Mouse (Mus musculus): ENCODE results near the gene B3gat3. TPM values are rescaled to one million over a fixed set of nuclear protein-coding genes. Genes with fewer than 3 reads are reported as not detected.

B3gat3 gene
- polyA plus RNA-seq, 1 experiment from 2014 or later: 46.7 TPM

- peak overlapping the region; percentile 89 for H3K4me3 ChIP-seq
- 79% methylated on average over 7 of the region's 7 CpGs for WGBS
- peak overlapping the region; percentile 12; the same call in 1 of the 2 replicates for H3K27ac ChIP-seq (replicated peaks)
Observed at GRCm38 (mm10) chr19:8930771-8931170, 10.6 kb downstream of the B3gat3 start.

GRCm38 (mm10) chr19:8936736-8937135, 16.6 kb downstream of the B3gat3 start:
- WGBS: 88% methylated on average over 2 of the region's 2 CpGs
- Histone ChIP-seq H3K4me1 (peaks cover 14% of the 10 kb centered on the region), H3K4me3 (no peak overlapping the region), H3K9me3 (no peaks in the 10 kb centered on the region), H3K27ac (replicated peaks) (no peak overlapping the region), H3K36me3 (replicated peaks) (peaks cover 81% of the 10 kb centered on the region), H3K27me3 (replicated peaks; ENCODE audit: low read depth, poor library complexity, severe bottlenecking) (no peaks in the 10 kb centered on the region)
- DNase-seq (ENCODE audit: low spot score): no peak

More at GRCm38 (mm10) chr19:8930771-8931170, 10.6 kb downstream of the B3gat3 start:
- Histone ChIP-seq H3K9me3 (no peaks in the 10 kb centered on the region), H3K36me3 (replicated peaks) (peaks cover 66% of the 10 kb centered on the region), H3K27me3 (replicated peaks; ENCODE audit: low read depth, poor library complexity, severe bottlenecking) (no peaks in the 10 kb centered on the region), H3K4me1 (peaks cover 28% of the 10 kb centered on the region)
- no peak for DNase-seq (ENCODE audit: low spot score)

- WGBS: 79% methylated on average over 15 of the region's 15 CpGs
- H3K27me3 ChIP-seq (replicated peaks; ENCODE audit: low read depth, poor library complexity, severe bottlenecking): no peaks in the 10 kb centered on the region
- peak overlapping the region; percentile 99 for H3K27ac ChIP-seq (replicated peaks)
- peak overlapping the region; percentile 97 for H3K4me3 ChIP-seq
- no peaks in the 10 kb centered on the region for H3K9me3 ChIP-seq
- H3K4me1 ChIP-seq: peaks cover 38% of the 10 kb centered on the region
- DNase-seq (ENCODE audit: low spot score): no peak
- H3K36me3 ChIP-seq (replicated peaks): peaks cover 74% of the 10 kb centered on the region
Observed at GRCm38 (mm10) chr19:8940526-8941133, 20.5 kb downstream of the B3gat3 start.

DNA sequence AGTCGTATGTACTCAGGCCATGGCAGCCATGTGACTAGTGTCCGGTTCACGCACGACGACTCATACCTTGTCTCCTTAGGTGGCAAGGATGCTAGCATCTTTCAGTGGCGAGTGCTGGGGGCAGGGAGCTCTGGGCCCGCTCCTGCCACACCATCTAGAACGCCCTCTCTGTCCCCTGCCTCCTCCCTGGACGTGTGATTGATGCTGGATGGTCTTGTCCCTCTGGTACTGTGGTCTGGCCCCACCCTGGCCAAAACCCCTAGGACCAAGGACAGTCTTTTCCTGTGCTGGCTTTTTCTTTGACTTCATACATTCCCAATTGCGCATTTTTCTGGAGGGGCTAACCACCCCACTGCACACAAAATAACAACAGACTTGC, 21.0 kb downstream of the B3gat3 start:
- Histone ChIP-seq H3K4me1 (peaks cover 38% of the 10 kb centered on the region), H3K27ac (replicated peaks) (peak overlapping the region; percentile 99), H3K4me3 (peak overlapping the region; percentile 97), H3K9me3 (no peaks in the 10 kb centered on the region), H3K36me3 (replicated peaks) (peaks cover 74% of the 10 kb centered on the region), H3K27me3 (replicated peaks; ENCODE audit: low read depth, poor library complexity, severe bottlenecking) (no peaks in the 10 kb centered on the region)
- no peak for DNase-seq (ENCODE audit: low spot score)
- WGBS: 46% methylated on average over 10 of the region's 10 CpGs

- Histone ChIP-seq H3K27ac (replicated peaks) (peak within 1 kb of the TSS; percentile 99), H3K4me1 (peaks cover 38% of the 10 kb centered on the region), H3K36me3 (replicated peaks) (peaks cover 74% of the 10 kb centered on the region), H3K9me3 (no peaks in the 10 kb centered on the region), H3K27me3 (replicated peaks; ENCODE audit: low read depth, poor library complexity, severe bottlenecking) (no peaks in the 10 kb centered on the region), H3K4me3 (peak within 1 kb of the TSS; percentile 97)
- WGBS: under 1% methylated on average over 64 of the region's 64 CpGs
- peak; percentile 99 for DNase-seq (ENCODE audit: low spot score)
Observed at GRCm38 (mm10) chr19:8941515-8942217, 21.5 kb downstream of the B3gat3 start, which contains the start of gene Mta2. Gene Mta2 (plus strand): TSS chr19:8941875.

DNA sequence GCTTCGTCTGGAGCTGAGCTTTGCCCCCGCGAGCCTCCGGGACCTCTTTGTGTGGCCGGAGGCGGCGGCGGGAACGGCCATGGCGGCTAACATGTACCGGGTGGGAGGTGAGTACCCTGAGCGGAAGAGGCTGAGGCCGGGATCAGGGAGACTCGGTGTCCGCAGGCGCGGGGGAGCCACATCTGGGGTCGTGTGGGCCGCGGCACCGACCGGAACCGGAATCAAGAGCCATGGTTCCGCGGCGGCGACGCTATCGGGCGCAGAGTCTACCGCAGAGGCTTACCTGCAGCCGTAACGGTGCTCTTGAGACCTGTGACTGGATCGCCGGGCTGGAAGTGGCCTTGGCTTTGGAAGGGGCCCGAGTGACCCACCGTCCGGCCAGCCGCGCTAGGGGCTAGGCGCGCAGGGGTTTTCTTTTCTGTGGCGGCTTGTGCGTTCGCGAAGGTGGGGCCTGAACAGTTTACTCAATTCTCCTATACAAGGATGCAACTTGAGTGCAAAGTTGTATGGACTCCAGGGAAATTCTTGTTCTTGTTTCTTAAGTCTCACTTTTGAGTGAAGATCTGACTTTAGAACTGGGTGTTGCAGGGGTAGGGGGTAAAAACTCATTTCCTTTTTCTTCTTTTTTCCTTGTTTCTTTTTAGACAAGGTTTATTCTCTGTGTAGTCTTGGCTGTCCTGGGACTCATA, 22.2 kb downstream of the B3gat3 start:
- Histone ChIP-seq H3K4me3 (peak overlapping the region; percentile 97), H3K36me3 (replicated peaks) (peaks cover 74% of the 10 kb centered on the region), H3K4me1 (peaks cover 38% of the 10 kb centered on the region), H3K9me3 (no peaks in the 10 kb centered on the region), H3K27me3 (replicated peaks; ENCODE audit: low read depth, poor library complexity, severe bottlenecking) (no peaks in the 10 kb centered on the region), H3K27ac (replicated peaks) (peak overlapping the region; percentile 99)
- under 1% methylated on average over 46 of the region's 46 CpGs for WGBS
- DNase-seq (ENCODE audit: low spot score): peak; percentile 74

GRCm38 (mm10) chr19:8943047-8943446, 22.9 kb downstream of the B3gat3 start:
- peak overlapping the region; percentile 99 for H3K27ac ChIP-seq (replicated peaks)
- no peaks in the 10 kb centered on the region for H3K9me3 ChIP-seq
- H3K4me3 ChIP-seq: peak overlapping the region; percentile 97
- peaks cover 38% of the 10 kb centered on the region for H3K4me1 ChIP-seq
- peaks cover 74% of the 10 kb centered on the region for H3K36me3 ChIP-seq (replicated peaks)
- no peaks in the 10 kb centered on the region for H3K27me3 ChIP-seq (replicated peaks; ENCODE audit: low read depth, poor library complexity, severe bottlenecking)
- WGBS: 76% methylated on average over 2 of the region's 2 CpGs
- DNase-seq (ENCODE audit: low spot score): no peak

- peak; percentile 35 for DNase-seq (ENCODE audit: low spot score)
- peaks cover 74% of the 10 kb centered on the region for H3K36me3 ChIP-seq (replicated peaks)
- H3K9me3 ChIP-seq: no peaks in the 10 kb centered on the region
- H3K27me3 ChIP-seq (replicated peaks; ENCODE audit: low read depth, poor library complexity, severe bottlenecking): no peaks in the 10 kb centered on the region
- peak overlapping the region; percentile 21 for H3K27ac ChIP-seq (replicated peaks)
- 76% methylated on average over 5 of the region's 5 CpGs for WGBS
- H3K4me1 ChIP-seq: peaks cover 38% of the 10 kb centered on the region
- H3K4me3 ChIP-seq: peak overlapping the region; percentile 97
Observed at GRCm38 (mm10) chr19:8944062-8944461, 23.9 kb downstream of the B3gat3 start.

DNA sequence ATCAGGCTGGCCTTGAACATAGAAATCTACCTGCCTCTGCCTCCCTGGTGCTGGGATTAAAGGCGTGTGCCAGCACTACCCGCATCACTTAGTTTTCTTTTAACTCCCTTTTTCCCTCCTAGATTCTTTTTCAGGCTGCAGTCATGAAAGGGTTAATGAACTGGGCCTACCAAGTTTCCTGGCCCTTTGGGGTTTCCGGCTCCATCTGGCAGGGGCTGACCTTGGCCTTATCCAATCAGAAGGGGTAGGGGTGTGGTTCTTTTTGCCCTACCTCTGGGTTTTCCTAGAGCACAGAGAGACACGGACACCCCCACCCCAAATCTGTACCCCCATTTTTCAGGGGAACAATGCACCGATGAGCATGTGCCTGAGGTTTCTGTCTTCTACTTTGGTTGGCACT, 24.6 kb downstream of the B3gat3 start:
- Histone ChIP-seq H3K27me3 (replicated peaks; ENCODE audit: low read depth, poor library complexity, severe bottlenecking) (no peaks in the 10 kb centered on the region), H3K9me3 (no peaks in the 10 kb centered on the region), H3K27ac (replicated peaks) (peak overlapping the region; percentile 51), H3K4me1 (peaks cover 38% of the 10 kb centered on the region), H3K4me3 (peak overlapping the region; percentile 97), H3K36me3 (replicated peaks) (peaks cover 75% of the 10 kb centered on the region)
- WGBS: 48% methylated on average over 5 of the region's 5 CpGs
- DNase-seq (ENCODE audit: low spot score): peak; percentile 85

GRCm38 (mm10) chr19:8945251-8945650, 25.1 kb downstream of the B3gat3 start:
- H3K4me1 ChIP-seq: peaks cover 36% of the 10 kb centered on the region

DNA sequence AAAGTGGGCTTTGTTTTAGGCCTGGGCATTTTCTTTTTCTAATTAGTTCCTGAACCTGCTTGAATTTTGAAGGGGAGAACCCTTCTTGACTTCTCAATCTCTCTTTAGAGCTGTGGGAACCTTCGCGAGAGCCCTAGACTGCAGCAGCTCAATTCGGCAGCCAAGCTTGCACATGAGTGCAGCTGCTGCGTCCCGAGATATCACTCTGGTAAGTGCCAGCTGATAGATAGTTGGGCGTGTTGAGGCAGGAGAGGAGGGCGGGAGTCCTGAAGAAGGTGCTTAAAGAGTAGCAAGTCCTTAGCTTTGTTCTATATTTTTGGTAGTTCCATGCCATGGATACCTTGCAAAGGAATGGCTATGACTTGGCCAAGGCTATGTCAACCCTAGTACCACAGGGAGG, 26.8 kb downstream of the B3gat3 start:
- H3K36me3 ChIP-seq (replicated peaks): peaks cover 88% of the 10 kb centered on the region
- no peaks in the 10 kb centered on the region for H3K9me3 ChIP-seq
- peaks cover 24% of the 10 kb centered on the region for H3K4me1 ChIP-seq
- H3K27me3 ChIP-seq (replicated peaks; ENCODE audit: low read depth, poor library complexity, severe bottlenecking): no peaks in the 10 kb centered on the region
- WGBS: 94% methylated on average over 7 of the region's 7 CpGs
- H3K27ac ChIP-seq (replicated peaks): no peak overlapping the region
- H3K4me3 ChIP-seq: no peak overlapping the region
- no peak for DNase-seq (ENCODE audit: low spot score)

More at GRCm38 (mm10) chr19:8945251-8945650, 25.1 kb downstream of the B3gat3 start:
- peaks cover 77% of the 10 kb centered on the region for H3K36me3 ChIP-seq (replicated peaks)
- H3K27me3 ChIP-seq (replicated peaks; ENCODE audit: low read depth, poor library complexity, severe bottlenecking): no peaks in the 10 kb centered on the region
- H3K27ac ChIP-seq (replicated peaks): peak overlapping the region; percentile 51; the same call in 1 of the 2 replicates
- WGBS: 90% methylated on average over 6 of the region's 6 CpGs
- H3K9me3 ChIP-seq: no peaks in the 10 kb centered on the region
- no peak for DNase-seq (ENCODE audit: low spot score)
- H3K4me3 ChIP-seq: peak overlapping the region; percentile 97

- no peak overlapping the region for H3K4me3 ChIP-seq
- peaks cover 26% of the 10 kb centered on the region for H3K4me1 ChIP-seq
- no peak overlapping the region for H3K27ac ChIP-seq (replicated peaks)
- DNase-seq (ENCODE audit: low spot score): no peak
- H3K36me3 ChIP-seq (replicated peaks): peaks cover 81% of the 10 kb centered on the region
- H3K9me3 ChIP-seq: no peaks in the 10 kb centered on the region
- no peaks in the 10 kb centered on the region for H3K27me3 ChIP-seq (replicated peaks; ENCODE audit: low read depth, poor library complexity, severe bottlenecking)
- 90% methylated on average over 5 of the region's 5 CpGs for WGBS
Observed at GRCm38 (mm10) chr19:8950190-8950589, 30.0 kb downstream of the B3gat3 start.
